Comparison of ENCODE assay signal across 7 mouse cellular contexts in genomic region chr4:155320281-155321244, GRCm38 (mm10). TPM values are rescaled to one million over a fixed set of nuclear protein-coding genes. Genes with fewer than 3 reads are reported as not detected.
A peak's percentile ranks its signal among the peaks of the same experiment; 100 is the strongest.
DNase-seq lines count a peak whose midpoint lies in the region; ATAC-seq and TF ChIP-seq lines count a peak whose summit lies in the region.

No protein-coding gene starts in this region.

- H3K36me3 ChIP-seq in intestine, postnatal 0 days (ENCODE audit: control insufficient read depth, insufficient read depth), result no peaks in the 10 kb centered on the region

- ATAC-seq in erythroblast, adult 5-6 weeks (replicated peaks; ENCODE audit: low FRiP score, poor library complexity, severe bottlenecking), result 0 out of 2 replicates have a peak, but pooled peaks have one; percentile 60
- ATAC-seq in intestine, postnatal 0 days, result no peak

- TF ChIP-seq CTCF in bone marrow macrophage, adult 2 months (IDR thresholded peaks at IDR 0.05; ENCODE audit: low read depth, low read length), result peak; percentile 47
- peak; percentile 84 for TF ChIP-seq CTCF in intestine, postnatal 0 days (IDR thresholded peaks at IDR 0.05; ENCODE audit: low read depth)

- WGBS in intestine, postnatal 0 days, result 61% methylated on average over 15 of the region's 15 CpGs

- H3K9me3 ChIP-seq in intestine, postnatal 0 days (ENCODE audit: control insufficient read depth), result no peaks in the 10 kb centered on the region

- peak; percentile 30 for DNase-seq in urinary bladder, postnatal 25 days (ENCODE audit: low spot score)
- DNase-seq in urinary bladder, postnatal 10 days (ENCODE audit: low spot score), result no peak
- peak; percentile 62 for DNase-seq in lung, postnatal 14 days
- peak; percentile 68 for DNase-seq in right cerebral cortex, postnatal 14 days

- H3K27ac ChIP-seq in bone marrow macrophage, adult 2 months (ENCODE audit: insufficient read depth, low read depth, low read length), result no peak overlapping the region
- no peak overlapping the region for H3K27ac ChIP-seq in intestine, postnatal 0 days (ENCODE audit: low read depth, low read length)

- TF ChIP-seq POLR2A in bone marrow macrophage, adult 2 months (IDR thresholded peaks at IDR 0.05; ENCODE audit: borderline replicate concordance, low read depth, low read length), result no peak

- H3K27me3 ChIP-seq in intestine, postnatal 0 days (replicated peaks; ENCODE audit: control insufficient read depth, insufficient read depth, low read length), result no peaks in the 10 kb centered on the region

- H3K4me1 ChIP-seq in bone marrow macrophage, adult 2 months (ENCODE audit: control insufficient read depth, insufficient read depth, low read length), result no peaks in the 10 kb centered on the region
- no peaks in the 10 kb centered on the region for H3K4me1 ChIP-seq in intestine, postnatal 0 days (replicated peaks; ENCODE audit: control insufficient read depth, insufficient read depth, low read length)

- H3K4me2 ChIP-seq in intestine, postnatal 0 days (replicated peaks; ENCODE audit: low read depth), result no peak overlapping the region

- no peak overlapping the region for H3K9ac ChIP-seq in intestine, postnatal 0 days (ENCODE audit: low read depth, low read length)

- no peak overlapping the region for H3K4me3 ChIP-seq in bone marrow macrophage, adult 2 months (ENCODE audit: insufficient read depth, low read length)
- no peak overlapping the region for H3K4me3 ChIP-seq in intestine, postnatal 0 days (ENCODE audit: low read depth, low read length)

RNA-seq across cellular contexts. Expression of gene Prkcz, which starts 40.6 kb away (rescaled TPM):
- not detected in 2 replicates for polyA plus RNA-seq in bone marrow macrophage, adult 2 months (2012; ENCODE audit: insufficient read depth, insufficient read length, missing spikeins)
- total RNA-seq in erythroblast, adult 5-6 weeks (2015; ENCODE audit: low replicate concordance), result 1.9 TPM in 1 of 2 replicates, not detected in the other
- total RNA-seq in erythroblast, adult 5-6 weeks (2017; ENCODE audit: low replicate concordance), result not detected in 2 replicates
- 31.7 and 38.8 TPM in 2 replicates for polyA plus RNA-seq in intestine, postnatal 0 days (2015; fragmentation: Nextera tagmentation; extraction: Ambion mirVana)

Comparison
In these comparisons a context has a peak if more than half of its experiments do, and no peak if none do; other contexts are left out.
1. RNA of gene Prkcz, which starts 40.6 kb away (polyA plus RNA-seq): 31.7 to 38.8 TPM in intestine, postnatal 0 days; not detected in bone marrow macrophage, adult 2 months; every median in the first group is over 10 times any median in the second.